Mouse (Mus musculus): ENCODE measurements around the gene Klhl25. TPM values are rescaled to one million over a fixed set of nuclear protein-coding genes. Genes with fewer than 3 reads are reported as not detected.

Gene Klhl25
- total and polyA plus RNA-seq, 3 experiments = 11.0 to 14.2 (median 12.9) TPM

DNA sequence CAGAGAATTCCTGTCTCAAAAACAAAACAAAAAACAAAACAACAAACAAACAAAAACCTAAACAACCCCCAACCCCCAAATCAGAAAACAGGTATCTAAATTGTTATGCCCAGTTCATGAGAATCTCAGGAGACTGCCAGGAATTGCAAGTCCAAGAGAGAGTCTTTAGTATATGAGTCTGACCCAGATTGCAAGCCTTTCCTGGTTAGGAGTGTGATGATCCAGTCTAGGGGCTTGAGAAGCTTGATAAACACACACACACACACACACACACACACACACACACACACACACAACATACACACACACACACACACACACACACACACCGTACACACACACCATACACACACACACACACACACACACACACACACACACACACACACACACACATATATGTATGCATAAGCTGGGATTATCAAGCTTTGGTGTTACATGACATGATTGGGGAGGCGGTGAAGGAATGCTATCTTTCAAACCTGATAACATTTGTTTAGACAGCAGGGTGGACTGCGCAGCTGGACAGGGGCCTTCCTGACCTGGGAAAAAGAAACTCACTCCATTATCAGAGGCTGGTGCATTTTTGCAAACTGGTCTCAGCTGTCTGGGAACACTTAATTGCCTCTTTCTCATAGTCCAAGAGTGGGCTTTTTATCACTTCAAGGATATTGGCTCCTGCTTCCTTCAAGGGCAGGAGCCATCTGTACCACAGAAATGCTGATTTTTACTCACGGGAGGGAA is 21.6 kb upstream of the Klhl25 start:
- H3K36me3 ChIP-seq (replicated peaks in 1 of 2; ENCODE audit: control insufficient read depth in 1 of 2, insufficient read depth in 1 of 2, low read length in 1 of 2) = no peaks in the 10 kb centered on the region
- H3K4me1 ChIP-seq (ENCODE audit: control insufficient read depth in 1 of 2, insufficient read depth in 2 of 2) = peaks cover 13 to 45% of the 10 kb centered on the region in 2 experiments
- TF ChIP-seq POLR2AphosphoS2 (IDR thresholded peaks at IDR 0.05; ENCODE audit: low read depth, low read length) (no peak), UBTF (IDR thresholded peaks at IDR 0.05; ENCODE audit: low read depth, low read length) (no peak), HCFC1 (IDR thresholded peaks at IDR 0.05; ENCODE audit: low read depth, low read length) (no peak), NRF1 (IDR thresholded peaks at IDR 0.05; ENCODE audit: low read depth, low read length) (no peak), MEF2A (IDR thresholded peaks at IDR 0.05; ENCODE audit: borderline replicate concordance, low read depth, low read length) (no peak), RCOR1 (conservative IDR thresholded peaks at IDR 0.05; ENCODE audit: low read depth, low read length) (no peak), MAX (IDR thresholded peaks at IDR 0.05; ENCODE audit: low read length) (no peak), JUND (conservative IDR thresholded peaks at IDR 0.05; ENCODE audit: low read depth, low read length) (no peak), MYC (IDR thresholded peaks at IDR 0.05; ENCODE audit: low read depth, low read length) (no peak), GABPA (IDR thresholded peaks at IDR 0.05; ENCODE audit: insufficient replicate concordance, low read depth, low read length) (no peak), ETS1 (conservative IDR thresholded peaks at IDR 0.05; ENCODE audit: low read depth, low read length) (no peak), EP300 (IDR thresholded peaks at IDR 0.05; ENCODE audit: low read length) (no peak), NELFE (IDR thresholded peaks at IDR 0.05; ENCODE audit: low read depth, low read length) (no peak), BHLHE40 (IDR thresholded peaks at IDR 0.05; ENCODE audit: low read depth, low read length) (no peak)
- in situ Hi-C loops (cut with MboI; ENCODE audit: low pct_ligation_motif_present, low pct_unique_long_range_greater_than_20kb, low sequenced_read_pairs) = loop anchor here (5.0 kb wide), 1 partner anchor 51 kb away; no protein-coding TSS in a partner anchor
- no peak for DNase-seq (ENCODE audit: extremely low read depth)
- no peak overlapping the region for H3K4me2 ChIP-seq (ENCODE audit: insufficient read depth, low read depth, poor library complexity, severe bottlenecking)
- no peak overlapping the region for H3K27ac ChIP-seq (ENCODE audit: insufficient read depth, low read depth)
- dilution Hi-C loops (cut with MboI; ENCODE audit: extremely low pct_ligation_motif_present, extremely low pct_unique_long_range_greater_than_20kb, low sequenced_read_pairs) = loop anchor here (10.0 kb wide), 1 partner anchor 62 kb away; no protein-coding TSS in a partner anchor
- H3K27me3 ChIP-seq (replicated peaks) = no peaks in the 10 kb centered on the region
- no peak overlapping the region for H3K4me3 ChIP-seq (replicated peaks in 1 of 3; ENCODE audit: low read depth in 2 of 3, low read length in 2 of 3, poor library complexity in 1 of 3)
- no peaks in the 10 kb centered on the region for H3K9me3 ChIP-seq (replicated peaks; ENCODE audit: low read length)
- H3K79me2 ChIP-seq (replicated peaks; ENCODE audit: control insufficient read depth, extremely low read depth, insufficient read depth, poor library complexity, severe bottlenecking) = no peaks in the 10 kb centered on the region; the same call in 1 of the 2 replicates
- H3K9ac ChIP-seq (ENCODE audit: insufficient read depth, low read depth) = no peak overlapping the region

DNA sequence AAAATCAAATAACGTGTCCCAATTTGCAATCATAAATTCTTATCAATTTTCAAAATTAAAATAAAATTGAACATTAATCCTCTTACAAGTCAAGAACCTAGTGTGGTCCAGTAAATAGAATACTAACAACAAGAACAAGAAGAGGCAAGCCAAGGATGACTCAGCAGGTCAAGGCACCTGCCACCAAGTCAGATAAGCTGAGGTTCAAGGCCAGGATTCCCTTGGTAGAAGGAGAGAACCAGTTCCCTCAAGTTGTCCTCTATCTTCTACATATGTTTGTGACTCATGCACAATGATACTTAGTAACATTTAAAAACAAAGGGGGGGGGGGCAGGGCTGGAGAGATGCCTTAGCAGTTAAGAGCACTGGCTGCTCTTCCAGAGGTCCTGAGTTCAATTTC is 20.8 kb upstream of the Klhl25 start:
- H3K27me3 ChIP-seq (replicated peaks) = no peaks in the 10 kb centered on the region
- no peaks in the 10 kb centered on the region for H3K9me3 ChIP-seq (replicated peaks; ENCODE audit: low read length)
- dilution Hi-C loops (cut with MboI; ENCODE audit: extremely low pct_ligation_motif_present, extremely low pct_unique_long_range_greater_than_20kb, low sequenced_read_pairs) = loop anchor here (10.0 kb wide), 1 partner anchor 63 kb away; no protein-coding TSS in a partner anchor
- in situ Hi-C loops (cut with MboI; ENCODE audit: low pct_ligation_motif_present, low pct_unique_long_range_greater_than_20kb, low sequenced_read_pairs) = loop anchor here (5.0 kb wide), 1 partner anchor 50 kb away; no protein-coding TSS in a partner anchor
- DNase-seq (ENCODE audit: extremely low read depth) = no peak
- no peaks in the 10 kb centered on the region for H3K36me3 ChIP-seq (replicated peaks in 1 of 2; ENCODE audit: control insufficient read depth in 1 of 2, insufficient read depth in 1 of 2, low read length in 1 of 2)
- no peak overlapping the region for H3K4me3 ChIP-seq (replicated peaks in 1 of 3; ENCODE audit: low read depth in 2 of 3, low read length in 2 of 3, poor library complexity in 1 of 3)
- no peak overlapping the region for H3K27ac ChIP-seq (ENCODE audit: insufficient read depth, low read depth)
- no peak overlapping the region for H3K4me2 ChIP-seq (ENCODE audit: insufficient read depth, low read depth, poor library complexity, severe bottlenecking)
- no peak for TF ChIP-seq MEF2A (IDR thresholded peaks at IDR 0.05; ENCODE audit: borderline replicate concordance, low read depth, low read length)
- TF ChIP-seq MAFK (IDR thresholded peaks at IDR 0.05; ENCODE audit: insufficient replicate concordance, low read length) = peak; percentile 58; the same call in 1 of the 2 replicates
- no peak overlapping the region for H3K9ac ChIP-seq (ENCODE audit: insufficient read depth, low read depth)
- H3K4me1 ChIP-seq (ENCODE audit: control insufficient read depth in 1 of 2, insufficient read depth in 2 of 2) = peaks cover 10 to 39% of the 10 kb centered on the region in 2 experiments
- H3K79me2 ChIP-seq (replicated peaks; ENCODE audit: control insufficient read depth, extremely low read depth, insufficient read depth, poor library complexity, severe bottlenecking) = no peaks in the 10 kb centered on the region; the same call in 1 of the 2 replicates

Measured in CH12.LX (cell line).